Mouse (Mus musculus) testis, postnatal 14 days (tissue): ENCODE data around the gene Akr7a5.

Experiments used
- DNase-seq: peaks from one replicate; pipeline ENCODE4 v3.0.0; 2021; ENCODE audit warnings: low spot score

Akr7a5 gene

DNA sequence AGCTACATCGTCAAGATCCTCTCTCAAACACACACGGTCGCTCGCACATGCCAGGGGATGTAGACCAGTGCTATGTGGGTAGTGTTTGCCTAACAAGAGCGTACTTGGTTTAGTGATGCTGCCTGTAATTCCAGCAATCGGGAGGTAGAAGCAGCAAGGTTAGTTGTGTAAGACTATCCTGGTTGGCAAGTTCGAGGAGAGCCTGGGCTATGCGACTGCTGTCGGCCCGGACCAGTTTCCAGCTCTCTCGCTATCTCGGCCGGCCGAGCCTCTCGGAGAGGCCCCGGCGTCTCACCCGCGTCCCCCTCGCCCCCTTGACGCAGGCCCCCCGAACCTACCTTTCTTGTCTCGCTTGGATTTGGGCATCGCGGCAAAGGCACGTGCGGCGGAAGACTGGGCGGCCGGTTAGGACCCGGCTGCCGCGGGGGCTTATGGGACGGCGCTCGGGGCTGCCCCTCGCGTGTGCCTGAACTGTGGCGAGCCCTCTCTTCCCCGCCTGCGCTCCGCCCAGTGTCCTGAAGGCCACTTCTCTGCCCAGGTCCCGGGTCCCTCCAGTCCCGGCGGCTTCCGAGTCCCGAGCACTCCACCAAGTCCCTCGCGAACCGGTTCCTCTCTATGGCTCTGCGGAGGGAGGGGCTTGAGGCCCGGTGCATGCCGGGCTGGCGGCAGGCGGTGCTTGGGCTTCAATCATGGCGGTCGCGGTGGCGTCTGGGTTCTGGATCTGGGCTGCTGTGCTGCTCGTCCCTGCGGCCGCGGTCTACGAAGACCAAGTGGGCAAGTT is 41.6 kb downstream of the Akr7a5 start, which contains the start of the genes Mrto4, Emc1 and Ubr4:
Mrto4 (minus strand) TSS at position 646 of the 781 bp plus-strand sequence.
Emc1 (plus strand) TSS at position 657 of the 781 bp plus-strand sequence.
Ubr4 (plus strand) TSS at position 679 of the 781 bp plus-strand sequence.
- DNase-seq = peak; percentile 87

- no peak for DNase-seq
These were observed 42.3 kb downstream of the Akr7a5 start for GRCm38 (mm10) chr4:139352832-139353231.

GRCm38 (mm10) chr4:139357211-139357610 is 46.7 kb downstream of the Akr7a5 start:
- DNase-seq = no peak

DNA sequence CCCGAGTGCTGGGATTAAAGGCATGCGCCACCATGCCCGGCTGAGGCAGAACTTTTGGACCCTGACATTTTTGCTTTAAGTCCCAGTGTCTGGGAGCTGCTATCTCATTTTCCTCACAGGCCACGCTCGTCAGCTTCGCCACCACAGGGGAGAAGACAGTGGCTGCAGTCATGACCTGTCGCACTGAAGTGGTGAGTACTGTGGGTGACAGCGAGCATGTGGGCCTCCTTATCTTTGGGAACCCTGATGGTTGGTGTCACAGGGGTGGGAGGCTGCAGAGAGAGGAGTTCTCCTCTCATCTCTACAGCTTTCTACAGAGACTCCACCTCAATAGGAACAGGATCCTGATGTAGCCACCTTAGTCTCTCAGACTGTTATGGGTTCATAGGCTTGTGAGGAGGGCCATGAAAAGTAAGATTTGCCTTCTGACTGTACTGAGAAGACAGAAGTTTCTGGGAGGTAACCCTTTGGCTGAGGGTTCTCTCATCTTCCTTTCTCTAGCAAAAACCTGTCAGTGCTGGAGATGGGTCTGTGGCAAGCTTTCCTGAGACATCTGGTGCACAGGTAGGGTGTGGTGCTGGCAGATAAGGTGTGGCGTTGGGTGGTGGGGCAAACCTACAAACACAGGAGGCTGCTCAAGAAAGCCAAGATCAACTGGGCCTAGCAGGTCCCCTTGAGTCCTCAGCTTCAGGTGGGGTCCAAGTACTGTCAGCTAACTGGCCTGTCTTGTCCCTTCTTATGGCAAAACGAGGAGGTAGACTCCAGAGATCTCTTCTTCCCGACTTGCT is 50.4 kb downstream of the Akr7a5 start:
- DNase-seq = no peak

DNA sequence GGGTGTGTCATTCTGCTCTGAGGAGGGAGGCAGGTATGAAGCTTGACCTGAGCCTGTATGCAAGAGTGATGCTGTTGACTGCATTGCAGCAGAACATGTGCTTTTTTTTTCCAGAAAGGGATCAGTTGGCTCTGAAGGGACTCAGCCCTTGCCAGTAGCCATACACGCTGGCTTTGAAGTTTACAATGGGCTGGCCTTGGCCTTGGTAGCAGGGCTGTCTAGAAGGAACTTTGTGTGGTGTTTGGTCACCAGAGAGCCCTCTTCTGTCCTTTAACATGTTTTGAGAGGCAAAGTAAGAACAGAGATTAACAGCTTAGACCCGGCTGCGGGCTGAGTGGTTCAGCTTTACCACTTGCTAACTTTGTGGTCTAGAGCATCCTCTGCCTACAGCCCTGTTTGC is 56.8 kb downstream of the Akr7a5 start:
- DNase-seq = no peak
